Mouse (Mus musculus) cerebellum, postnatal 10 days (tissue): ENCODE measurements around the gene Gmnn.
"Not testable (repeated sequence)": the region's sequence is repeated elsewhere in the genome, so short reads cannot be mapped to it uniquely, and the experiment has no call there.

Experiments
- DNase-seq, 2 experiments: peaks; one replicate each; pipeline ENCODE4 v3.0.0; 2021; ENCODE audit warnings: mixed read lengths in 2 of 2

Gene Gmnn

GRCm38 (mm10) chr13:24761403-24762227 is at the start of gene Gmnn:
Gene Gmnn, minus strand, starts transcription at chr13:24761923.
- peak; percentile 93 for DNase-seq

GRCm38 (mm10) chr13:24806079-24806478 is 44.4 kb upstream of the Gmnn start:
- peak; percentile 23 to 24 for DNase-seq

GRCm38 (mm10) chr13:24803196-24803595 is 41.5 kb upstream of the Gmnn start:
- no peak for DNase-seq

- peak; percentile 45 to 49 for DNase-seq
Measured at GRCm38 (mm10) chr13:24802131-24802691, 40.5 kb upstream of the Gmnn start.

GRCm38 (mm10) chr13:24801308-24801921 is 39.7 kb upstream of the Gmnn start, which contains the start of gene BC005537:
Gene BC005537, plus strand, starts transcription at chr13:24801657.
- DNase-seq, result peak in 1 of 2 experiments; percentile 74

GRCm38 (mm10) chr13:24800674-24801307 is 39.1 kb upstream of the Gmnn start:
- peak; percentile 98 to 99 for DNase-seq

GRCm38 (mm10) chr13:24799925-24800673 is 38.4 kb upstream of the Gmnn start:
- peak; percentile 55 to 64 for DNase-seq

- DNase-seq, result no peak
Measured at GRCm38 (mm10) chr13:24799378-24799777, 37.7 kb upstream of the Gmnn start.

- DNase-seq, result no peak
Measured at GRCm38 (mm10) chr13:24798686-24799085, 37.0 kb upstream of the Gmnn start.

GRCm38 (mm10) chr13:24792411-24793045 is 30.8 kb upstream of the Gmnn start:
- no peak for DNase-seq

- DNase-seq, result no peak
Measured at GRCm38 (mm10) chr13:24791349-24791748, 29.6 kb upstream of the Gmnn start.

GRCm38 (mm10) chr13:24787477-24787876 is 25.8 kb upstream of the Gmnn start:
- DNase-seq, result no peak

- DNase-seq, result peak; percentile 62 to 68
Measured at GRCm38 (mm10) chr13:24786014-24786490, 24.3 kb upstream of the Gmnn start.

GRCm38 (mm10) chr13:24781916-24782315 is 20.2 kb upstream of the Gmnn start:
- peak in 1 of 2 experiments; percentile 34 for DNase-seq

GRCm38 (mm10) chr13:24778706-24779380 is 17.1 kb upstream of the Gmnn start:
- DNase-seq, result no peak

- no peak for DNase-seq
Measured at GRCm38 (mm10) chr13:24778026-24778425, 16.3 kb upstream of the Gmnn start.

GRCm38 (mm10) chr13:24776146-24776844 is 14.6 kb upstream of the Gmnn start:
- DNase-seq, result peak; percentile 71 to 87

GRCm38 (mm10) chr13:24771482-24771881 is 9.8 kb upstream of the Gmnn start:
- DNase-seq, result not testable (repeated sequence)

GRCm38 (mm10) chr13:24767809-24768208 is 6.1 kb upstream of the Gmnn start:
- DNase-seq, result not testable (repeated sequence)

- no peak for DNase-seq
Measured at GRCm38 (mm10) chr13:24762254-24762653, 531 bp upstream of the Gmnn start.

GRCm38 (mm10) chr13:24761083-24761402 is 680 bp downstream of the Gmnn start:
- DNase-seq, result no peak
